In genomic region chr5:102726985-102727384, GRCm38 (mm10) we compare ENCODE assay signal across 14 mouse cellular contexts.
DNase-seq lines count a peak whose midpoint lies in the region; ATAC-seq and TF ChIP-seq lines count a peak whose summit lies in the region.
"Had no signal": no experiment of that assay in that cellular context is flagged by ENCODE, and none has a peak within 500 bp of the region (broad histone marks: within the 10 kb centered on the region; RNA-seq: fewer than 3 reads in every experiment).

No protein-coding gene starts in this region.

- no peak overlapping the region for H3K4me3 ChIP-seq in heart, postnatal 0 days (ENCODE audit: low read depth, low read length)
- no peak overlapping the region for H3K4me3 ChIP-seq in lung, postnatal 0 days (ENCODE audit: low read depth, low read length)
- H3K4me3 ChIP-seq: embryonic facial prominence, embryonic 15.5 days; forebrain, embryonic 15.5 days; lung, embryonic 15.5 days had no signal

- H3K4me2 ChIP-seq in heart, postnatal 0 days (ENCODE audit: low read depth, low read length), result no peak overlapping the region
- no peak overlapping the region for H3K4me2 ChIP-seq in lung, postnatal 0 days (replicated peaks; ENCODE audit: low read depth, low read length)
- H3K4me2 ChIP-seq: forebrain, embryonic 15.5 days had no signal

- TF ChIP-seq EP300 in heart, postnatal 0 days (IDR thresholded peaks at IDR 0.05; ENCODE audit: low read depth), result no peak
- TF ChIP-seq EP300 in lung, postnatal 0 days (IDR thresholded peaks at IDR 0.05), result no peak

- H3K9ac ChIP-seq in heart, postnatal 0 days (replicated peaks; ENCODE audit: low read depth, low read length), result no peak overlapping the region
- no peak overlapping the region for H3K9ac ChIP-seq in lung, postnatal 0 days (replicated peaks; ENCODE audit: low read depth)
- H3K9ac ChIP-seq: embryonic facial prominence, embryonic 15.5 days; forebrain, embryonic 15.5 days; lung, embryonic 15.5 days had no signal

- 49% methylated on average over 4 of the region's 4 CpGs for WGBS in heart, postnatal 0 days
- 71% methylated on average over 4 of the region's 4 CpGs for WGBS in lung, postnatal 0 days

- H3K27ac ChIP-seq in heart, postnatal 0 days (ENCODE audit: low read depth), result no peak overlapping the region
- no peak overlapping the region for H3K27ac ChIP-seq in lung, postnatal 0 days (ENCODE audit: low read length)
- H3K27ac ChIP-seq: embryonic facial prominence, embryonic 15.5 days; forebrain, embryonic 15.5 days had no signal

- ATAC-seq in heart, postnatal 0 days (ENCODE audit: insufficient read depth, low read depth), result no peak
- ATAC-seq in lung, postnatal 0 days, result peak; percentile 45; the same call in 1 of the 2 replicates
- ATAC-seq: forebrain, embryonic 15.5 days; inflammation-experienced regulatory T-cells, adult 6 months had no signal

- H3K27me3 ChIP-seq in heart, postnatal 0 days (ENCODE audit: control insufficient read depth, insufficient read depth, low read length), result no peaks in the 10 kb centered on the region
- H3K27me3 ChIP-seq in lung, postnatal 0 days (replicated peaks; ENCODE audit: insufficient read depth, low read length), result no peaks in the 10 kb centered on the region
- H3K27me3 ChIP-seq: embryonic facial prominence, embryonic 15.5 days; forebrain, embryonic 15.5 days; lung, embryonic 15.5 days had no signal

- TF ChIP-seq CTCF in heart, postnatal 0 days (IDR thresholded peaks at IDR 0.05; ENCODE audit: low read depth), result no peak
- no peak for TF ChIP-seq CTCF in lung, postnatal 0 days (IDR thresholded peaks at IDR 0.05)

- peaks cover 5% of the 10 kb centered on the region; the same call in 1 of the 2 replicates for H3K4me1 ChIP-seq in heart, postnatal 0 days (ENCODE audit: control insufficient read depth, insufficient read depth)
- no peaks in the 10 kb centered on the region for H3K4me1 ChIP-seq in lung, postnatal 0 days (ENCODE audit: insufficient read depth, low read depth, low read length)
- H3K4me1 ChIP-seq: forebrain, embryonic 15.5 days had no signal

- H3K36me3 ChIP-seq in heart, postnatal 0 days (replicated peaks; ENCODE audit: control insufficient read depth, insufficient read depth, low read length), result no peaks in the 10 kb centered on the region
- no peaks in the 10 kb centered on the region for H3K36me3 ChIP-seq in lung, postnatal 0 days (ENCODE audit: insufficient read depth, low read length)
- H3K36me3 ChIP-seq: embryonic facial prominence, embryonic 15.5 days; forebrain, embryonic 15.5 days; lung, embryonic 15.5 days had no signal

- DNase-seq in heart, postnatal 0 days (ENCODE audit: low spot score), result peak; percentile 30
- no peak for DNase-seq in heart, adult 8-10 months (ENCODE audit: low spot score)
- peak; percentile 28 for DNase-seq in lung, postnatal 0 days (ENCODE audit: low spot score)
- DNase-seq in lung, postnatal 4 days, result no peak
- peak; percentile 14 for DNase-seq in adipocyte (ENCODE audit: low spot score)
- peak; percentile 58 for DNase-seq in lung, postnatal 36 days
- no peak for DNase-seq in urinary bladder, adult 2 months (ENCODE audit: low spot score)
- DNase-seq: cerebellum, adult 8-10 months; gastrocnemius, postnatal 36 days; left cerebral cortex, postnatal 4 days had no signal

- no peaks in the 10 kb centered on the region for H3K9me3 ChIP-seq in heart, postnatal 0 days (replicated peaks; ENCODE audit: control insufficient read depth, low read length)
- no peaks in the 10 kb centered on the region for H3K9me3 ChIP-seq in lung, postnatal 0 days (ENCODE audit: low read length)
- H3K9me3 ChIP-seq: embryonic facial prominence, embryonic 15.5 days; forebrain, embryonic 15.5 days; lung, embryonic 15.5 days had no signal

Comparison
In these comparisons a context has a peak if more than half of its experiments do, and no peak if none do; other contexts are left out.
1. DNase-seq: peak in heart, postnatal 0 days (single experiment), lung, postnatal 0 days (single experiment), adipocyte (single experiment) and lung, postnatal 36 days (single experiment); none in heart, adult 8-10 months (single experiment), lung, postnatal 4 days (0 of 2) and urinary bladder, adult 2 months (single experiment).